ENCODE assay signal across 8 mouse cellular contexts in the genomic region with DNA sequence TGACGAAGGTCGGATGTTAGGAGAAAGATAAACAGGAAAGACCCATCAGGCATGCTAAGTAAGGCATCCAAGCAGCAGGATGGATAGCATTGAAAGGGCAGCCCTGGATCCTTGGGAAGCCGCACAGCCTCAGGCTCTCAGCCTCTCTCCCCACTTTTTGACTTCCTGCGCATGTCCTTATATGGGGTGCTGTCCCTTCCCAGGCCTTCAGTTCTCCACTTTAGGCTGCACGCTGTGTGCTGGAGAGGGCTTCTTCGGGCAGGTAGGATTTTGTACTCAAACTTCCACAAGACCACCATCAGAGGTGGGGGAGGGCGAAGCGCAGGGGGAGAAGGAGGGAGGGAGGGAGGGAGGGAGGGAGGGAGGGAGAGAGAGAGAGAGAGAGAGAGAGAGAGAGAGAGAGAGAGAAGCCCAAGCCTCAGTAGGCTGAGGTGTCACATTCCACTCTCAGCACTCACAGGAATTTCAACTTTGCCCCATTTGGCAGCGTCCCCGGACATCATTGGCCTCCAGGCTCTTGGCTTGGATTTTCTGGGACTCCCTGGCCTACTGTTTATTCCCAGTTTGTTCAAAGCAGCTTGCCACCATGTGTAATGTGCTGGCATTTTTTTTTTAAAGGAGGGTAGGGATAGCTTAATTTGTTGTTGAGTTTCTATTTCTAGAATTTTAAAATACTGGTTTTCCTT. TPM values are rescaled to one million over a fixed set of nuclear protein-coding genes. Genes with fewer than 3 reads are reported as not detected.
A peak's percentile ranks its signal among the peaks of the same experiment; 100 is the strongest.
DNase-seq lines count a peak whose midpoint lies in the region; ATAC-seq and TF ChIP-seq lines count a peak whose summit lies in the region.

No protein-coding gene starts in this region.

- H3K4me1 ChIP-seq in embryonic facial prominence, embryonic 12.5 days, result peaks cover 14% of the 10 kb centered on the region
- peaks cover 9 to 11% of the 10 kb centered on the region in 2 experiments; a peak in 2 of 4 replicates for H3K4me1 ChIP-seq in heart, embryonic 14.5 days (ENCODE audit: control insufficient read depth in 2 of 2, insufficient read depth in 2 of 2, low read length in 2 of 2)
- H3K4me1 ChIP-seq in kidney, postnatal 0 days (replicated peaks; ENCODE audit: insufficient read depth, low read length), result peaks cover 3% of the 10 kb centered on the region; the same call in 1 of the 2 replicates
- no peaks in the 10 kb centered on the region; a peak in 1 of 4 replicates for H3K4me1 ChIP-seq in liver, embryonic 14.5 days (replicated peaks; ENCODE audit: control insufficient read depth in 2 of 2, insufficient read depth in 2 of 2, low read length in 1 of 2)
- H3K4me1 ChIP-seq in neural tube, embryonic 15.5 days, result peaks cover 13% of the 10 kb centered on the region

- ATAC-seq in cerebellum, adult (ENCODE audit: insufficient number of reproducible peaks, low FRiP score, low TSS enrichment), result no peak
- ATAC-seq in embryonic facial prominence, embryonic 12.5 days (ENCODE audit: insufficient number of reproducible peaks, insufficient read depth, low FRiP score, low TSS enrichment), result no peak
- ATAC-seq in heart, embryonic 14.5 days (ENCODE audit: insufficient number of reproducible peaks, insufficient read depth, low FRiP score, low read depth), result peak; percentile 80
- ATAC-seq in kidney, postnatal 0 days (replicated peaks; ENCODE audit: low FRiP score, low read depth), result peak; percentile 74
- 0 out of 2 replicates have a peak, but pooled peaks have one; percentile 29 for ATAC-seq in liver, embryonic 14.5 days (ENCODE audit: insufficient read depth)
- no peak for ATAC-seq in neural tube, embryonic 15.5 days (ENCODE audit: low FRiP score)
- no peak for ATAC-seq in activated CD4-positive, CD25-positive, alpha-beta regulatory T cell, adult 4 months

- no peak for TF ChIP-seq EP300 in liver, embryonic 14.5 days (IDR thresholded peaks at IDR 0.05; ENCODE audit: low read depth)

- DNase-seq in cerebellum, adult 11 months, result peak; percentile 26
- peak; percentile 95 for DNase-seq in kidney, postnatal 0 days (ENCODE audit: low spot score)
- DNase-seq in liver, embryonic 14.5 days (ENCODE audit: low read depth in 3 of 3, low spot score in 3 of 3), result no peak

- H3K4me3 ChIP-seq in embryonic facial prominence, embryonic 12.5 days, result no peak overlapping the region
- peak overlapping the region; percentile 16 to 19; a peak in 2 of 4 replicates for H3K4me3 ChIP-seq in heart, embryonic 14.5 days (ENCODE audit: control insufficient read depth in 1 of 2, insufficient read depth in 1 of 2, low read depth in 1 of 2, low read length in 2 of 2)
- H3K4me3 ChIP-seq in kidney, postnatal 0 days (replicated peaks; ENCODE audit: low read depth, low read length), result no peak overlapping the region
- no peak overlapping the region for H3K4me3 ChIP-seq in liver, embryonic 14.5 days (ENCODE audit: insufficient read depth in 1 of 2, low read depth in 2 of 2, low read length in 2 of 2)
- H3K4me3 ChIP-seq in neural tube, embryonic 15.5 days (replicated peaks), result no peak overlapping the region

- H3K9ac ChIP-seq in embryonic facial prominence, embryonic 12.5 days, result no peak overlapping the region
- peak overlapping the region; percentile 59; the same call in 1 of the 2 replicates for H3K9ac ChIP-seq in heart, embryonic 14.5 days (ENCODE audit: low read length)
- no peak overlapping the region for H3K9ac ChIP-seq in kidney, postnatal 0 days (ENCODE audit: low read depth, low read length)
- no peak overlapping the region for H3K9ac ChIP-seq in liver, embryonic 14.5 days (replicated peaks)
- H3K9ac ChIP-seq in neural tube, embryonic 15.5 days (replicated peaks), result no peak overlapping the region

- 9% methylated on average over 10 of the region's 10 CpGs for WGBS in embryonic facial prominence, embryonic 12.5 days
- 3% methylated on average over 9 of the region's 10 CpGs for WGBS in heart, embryonic 14.5 days
- 1% methylated on average over 10 of the region's 10 CpGs for WGBS in kidney, postnatal 0 days
- 48% methylated on average over 10 of the region's 10 CpGs for WGBS in liver, embryonic 14.5 days (ENCODE audit: insufficient replicate concordance)
- WGBS in neural tube, embryonic 15.5 days, result 17% methylated on average over 8 of the region's 10 CpGs

- H3K36me3 ChIP-seq in embryonic facial prominence, embryonic 12.5 days, result no peaks in the 10 kb centered on the region
- H3K36me3 ChIP-seq in heart, embryonic 14.5 days (ENCODE audit: control insufficient read depth, insufficient read depth, low read length), result no peaks in the 10 kb centered on the region
- H3K36me3 ChIP-seq in kidney, postnatal 0 days (ENCODE audit: insufficient read depth, low read length), result no peaks in the 10 kb centered on the region
- H3K36me3 ChIP-seq in liver, embryonic 14.5 days (replicated peaks; ENCODE audit: control insufficient read depth, insufficient read depth, low read depth), result no peaks in the 10 kb centered on the region
- H3K36me3 ChIP-seq in neural tube, embryonic 15.5 days, result no peaks in the 10 kb centered on the region

- TF ChIP-seq CTCF in kidney, postnatal 0 days (IDR thresholded peaks at IDR 0.05; ENCODE audit: low read depth), result no peak
- no peak for TF ChIP-seq CTCF in liver, embryonic 14.5 days (IDR thresholded peaks at IDR 0.05; ENCODE audit: low read depth)

- H3K9me3 ChIP-seq in embryonic facial prominence, embryonic 12.5 days, result no peaks in the 10 kb centered on the region
- no peaks in the 10 kb centered on the region for H3K9me3 ChIP-seq in heart, embryonic 14.5 days (ENCODE audit: control insufficient read depth, low read length)
- H3K9me3 ChIP-seq in kidney, postnatal 0 days (replicated peaks; ENCODE audit: low read length), result no peaks in the 10 kb centered on the region
- H3K9me3 ChIP-seq in liver, embryonic 14.5 days (ENCODE audit: control insufficient read depth, low read length), result no peaks in the 10 kb centered on the region
- H3K9me3 ChIP-seq in neural tube, embryonic 15.5 days (replicated peaks), result no peaks in the 10 kb centered on the region

- no peaks in the 10 kb centered on the region for H3K27me3 ChIP-seq in embryonic facial prominence, embryonic 12.5 days
- no peaks in the 10 kb centered on the region for H3K27me3 ChIP-seq in heart, embryonic 14.5 days (ENCODE audit: control insufficient read depth, insufficient read depth, low read length)
- no peaks in the 10 kb centered on the region for H3K27me3 ChIP-seq in kidney, postnatal 0 days (ENCODE audit: insufficient read depth, low read length)
- no peaks in the 10 kb centered on the region for H3K27me3 ChIP-seq in liver, embryonic 14.5 days (ENCODE audit: control insufficient read depth, insufficient read depth, low read length)
- H3K27me3 ChIP-seq in neural tube, embryonic 15.5 days (replicated peaks), result no peaks in the 10 kb centered on the region

- H3K4me2 ChIP-seq in embryonic facial prominence, embryonic 12.5 days (replicated peaks), result peak overlapping the region; percentile 35
- H3K4me2 ChIP-seq in heart, embryonic 14.5 days (ENCODE audit: low read length), result peak overlapping the region; percentile 58
- H3K4me2 ChIP-seq in kidney, postnatal 0 days (ENCODE audit: low read length), result peak overlapping the region; percentile 38
- no peak overlapping the region for H3K4me2 ChIP-seq in liver, embryonic 14.5 days (ENCODE audit: low read depth)
- H3K4me2 ChIP-seq in neural tube, embryonic 15.5 days, result peak overlapping the region; percentile 36

- H3K27ac ChIP-seq in embryonic facial prominence, embryonic 12.5 days, result 0 out of 2 replicates have a peak overlapping the region, but pooled peaks have one; percentile 17
- peak overlapping the region; percentile 74 to 91; a peak in 3 of 4 replicates for H3K27ac ChIP-seq in heart, embryonic 14.5 days (replicated peaks in 1 of 2; ENCODE audit: control insufficient read depth in 1 of 2, insufficient read depth in 1 of 2, low read depth in 2 of 2, low read length in 2 of 2)
- peak overlapping the region; percentile 62 for H3K27ac ChIP-seq in kidney, postnatal 0 days
- H3K27ac ChIP-seq in liver, embryonic 14.5 days, result no peak overlapping the region
- H3K27ac ChIP-seq in neural tube, embryonic 15.5 days (replicated peaks), result 0 out of 2 replicates have a peak overlapping the region, but pooled peaks have one; percentile 37

RNA-seq across cellular contexts. Expression of gene Dnah6, which starts 1.5 kb away (rescaled TPM):
- polyA plus RNA-seq in embryonic facial prominence, embryonic 12.5 days (2016; fragmentation: Nextera tagmentation; extraction: Ambion mirVana), result 0.06 and 0.11 TPM in 2 replicates
- polyA plus RNA-seq in heart, embryonic 14.5 days (2014; fragmentation: Nextera tagmentation; extraction: Ambion mirVana), result 0.14 and 0.15 TPM in 2 replicates
- 0.05 and 0.09 TPM in 2 replicates for polyA plus RNA-seq in kidney, postnatal 0 days (2015; fragmentation: Nextera tagmentation; extraction: Ambion mirVana)
- polyA plus RNA-seq in liver, embryonic 14.5 days (2012; rRNA removed), result 0.01 TPM in 2 replicates
- 0.01 TPM in 1 of 2 replicates, not detected in the other for polyA plus RNA-seq in liver, embryonic 14.5 days (2014; fragmentation: Nextera tagmentation; extraction: Ambion mirVana)
- polyA plus RNA-seq in neural tube, embryonic 15.5 days (2015; fragmentation: Nextera tagmentation; extraction: Ambion mirVana), result 0.09 and 0.22 TPM in 2 replicates
- polyA plus RNA-seq in activated CD4-positive, CD25-positive, alpha-beta regulatory T cell, adult 4 months (2017; shearing (Covaris generic)), result under 1 TPM in 1 of 2 experiments, not detected in 1; 0.13 TPM

RNA-seq across cellular contexts. Expression of gene Suclg1, which starts 25.2 kb away (rescaled TPM):
- polyA plus RNA-seq in embryonic facial prominence, embryonic 12.5 days (2016; fragmentation: Nextera tagmentation; extraction: Ambion mirVana), result 148 and 150 TPM in 2 replicates
- 329 and 333 TPM in 2 replicates for polyA plus RNA-seq in heart, embryonic 14.5 days (2014; fragmentation: Nextera tagmentation; extraction: Ambion mirVana)
- polyA plus RNA-seq in kidney, postnatal 0 days (2015; fragmentation: Nextera tagmentation; extraction: Ambion mirVana), result 307 and 315 TPM in 2 replicates
- 49.4 and 64.1 TPM in 2 replicates for polyA plus RNA-seq in liver, embryonic 14.5 days (2012; rRNA removed)
- 126 and 135 TPM in 2 replicates for polyA plus RNA-seq in liver, embryonic 14.5 days (2014; fragmentation: Nextera tagmentation; extraction: Ambion mirVana)
- 132 and 142 TPM in 2 replicates for polyA plus RNA-seq in neural tube, embryonic 15.5 days (2015; fragmentation: Nextera tagmentation; extraction: Ambion mirVana)
- 100 to 1,000 TPM; 126 to 143 TPM for polyA plus RNA-seq in activated CD4-positive, CD25-positive, alpha-beta regulatory T cell, adult 4 months (2017; shearing (Covaris generic))

Comparison
In these comparisons a context has a peak if more than half of its experiments do, and no peak if none do; other contexts are left out.
1. DNase-seq: peak in cerebellum, adult 11 months (single experiment) and kidney, postnatal 0 days (single experiment); none in liver, embryonic 14.5 days (0 of 3).
2. ATAC-seq: peak in heart, embryonic 14.5 days (single experiment), kidney, postnatal 0 days (single experiment) and liver, embryonic 14.5 days (single experiment); none in cerebellum, adult (single experiment), embryonic facial prominence, embryonic 12.5 days (single experiment), neural tube, embryonic 15.5 days (single experiment) and activated CD4-positive, CD25-positive, alpha-beta regulatory T cell, adult 4 months (single experiment).
3. H3K4me3 ChIP-seq: peak in heart, embryonic 14.5 days (2 of 2); none in embryonic facial prominence, embryonic 12.5 days (single experiment), kidney, postnatal 0 days (single experiment), liver, embryonic 14.5 days (0 of 2) and neural tube, embryonic 15.5 days (single experiment).